Mouse (Mus musculus): ENCODE measurements at regions not wholly inside any gene's neighbourhood (a gene's known extent, or its start where the extent isn't known, plus 50 kb on each side); places are given as distances from the start of the nearest gene placed in this dataset.

DNA sequence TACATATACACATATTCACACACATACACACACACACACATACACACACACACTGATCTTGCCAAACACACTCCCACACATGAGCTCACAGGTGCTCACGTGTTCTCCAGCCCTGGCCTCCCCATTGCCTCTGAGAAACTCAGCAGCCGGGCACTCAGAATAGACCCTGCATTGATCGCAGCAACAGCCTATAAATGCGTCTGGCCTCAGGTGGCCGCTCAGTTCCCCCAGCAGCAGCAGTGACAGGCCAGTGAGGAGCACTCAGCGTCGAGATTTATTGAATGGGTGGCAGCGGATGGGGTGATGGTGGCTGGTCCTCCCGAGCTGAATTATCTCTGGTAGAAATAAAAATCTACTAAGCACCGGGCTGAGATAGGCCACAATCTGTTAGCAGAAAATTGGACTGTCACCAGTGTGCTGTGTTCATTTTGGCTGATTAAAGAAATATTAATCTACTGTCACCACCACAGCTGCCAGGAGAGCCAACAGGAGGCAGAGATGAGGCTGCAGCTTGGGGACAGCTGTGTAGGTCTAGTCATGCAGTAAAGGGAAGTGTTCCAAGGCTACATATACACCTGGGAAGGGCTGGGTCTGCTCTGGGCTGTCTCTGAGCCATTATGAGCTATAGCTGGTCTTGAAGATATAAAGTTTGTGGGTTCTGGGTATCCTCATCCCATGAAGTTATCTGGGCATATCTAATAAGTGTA lies 80.4 kb upstream of the Ttc34 start:
- H3K27ac ChIP-seq (replicated peaks): no peak overlapping the region
- H3K9me3 ChIP-seq (replicated peaks): no peaks in the 10 kb centered on the region
- no peak for DNase-seq (ENCODE audit: low spot score)
- no peaks in the 10 kb centered on the region for H3K36me3 ChIP-seq
- H3K4me3 ChIP-seq: no peak overlapping the region
- H3K4me1 ChIP-seq: no peaks in the 10 kb centered on the region
- peaks cover 12% of the 10 kb centered on the region for H3K27me3 ChIP-seq (ENCODE audit: low read depth, poor library complexity, severe bottlenecking)
- 84% methylated on average over 10 of the region's 10 CpGs for WGBS

DNA sequence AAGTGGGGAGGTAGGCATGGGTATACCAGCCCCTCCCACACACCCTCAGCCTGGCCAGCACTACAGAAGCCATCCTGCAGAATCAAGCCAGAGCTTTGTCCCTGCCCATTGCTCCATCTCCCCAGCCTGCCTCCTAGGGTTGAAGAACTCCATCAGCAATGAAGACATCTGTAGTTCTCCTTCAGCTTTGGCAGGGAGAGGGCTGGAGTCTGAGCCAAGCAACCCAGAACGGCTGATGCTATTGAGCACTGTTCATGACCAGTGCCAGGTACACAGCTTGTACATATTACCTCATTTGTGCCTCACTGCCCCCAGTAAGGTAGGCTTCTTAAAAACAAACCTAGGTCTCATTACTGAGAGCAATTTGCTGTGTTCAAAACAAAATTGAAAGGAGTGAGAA lies 77.4 kb upstream of the Ttc34 start:
- Histone ChIP-seq H3K9me3 (replicated peaks) (no peaks in the 10 kb centered on the region), H3K4me3 (no peak overlapping the region), H3K36me3 (no peaks in the 10 kb centered on the region), H3K27me3 (ENCODE audit: low read depth, poor library complexity, severe bottlenecking) (no peaks in the 10 kb centered on the region), H3K4me1 (0 out of 2 replicates have a peak, but pooled peaks cover 5% of the 10 kb centered on the region), H3K27ac (replicated peaks) (no peak overlapping the region)
- 87% methylated on average over 1 of the region's 1 CpGs for WGBS
- DNase-seq (ENCODE audit: low spot score): no peak

DNA sequence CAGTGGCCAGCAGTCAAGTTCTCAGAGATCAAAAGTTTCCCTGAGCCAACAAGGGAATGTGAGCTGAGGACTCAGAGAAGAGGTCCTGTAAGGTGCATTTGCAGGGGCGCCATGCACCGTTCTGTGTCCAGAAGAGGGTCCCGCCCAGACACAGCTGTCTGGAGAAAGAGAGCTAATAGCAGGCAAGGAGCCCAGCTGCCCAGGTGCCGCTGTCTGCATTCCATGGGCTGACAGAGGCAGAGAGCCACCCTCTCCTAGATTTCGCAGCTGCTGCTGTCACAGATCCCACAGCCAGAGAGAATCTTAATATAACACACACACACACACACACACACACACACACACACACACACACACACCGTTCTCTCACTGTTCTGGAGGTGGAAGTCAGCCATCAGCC lies 73.0 kb upstream of the Ttc34 start:
- Histone ChIP-seq H3K27me3 (ENCODE audit: low read depth, poor library complexity, severe bottlenecking) (peaks cover 14% of the 10 kb centered on the region; the same call in 1 of the 2 replicates), H3K4me1 (0 out of 2 replicates have a peak, but pooled peaks cover 5% of the 10 kb centered on the region), H3K9me3 (replicated peaks) (no peaks in the 10 kb centered on the region), H3K27ac (replicated peaks) (no peak overlapping the region), H3K36me3 (no peaks in the 10 kb centered on the region), H3K4me3 (no peak overlapping the region)
- no peak for DNase-seq (ENCODE audit: low spot score)
- WGBS: 83% methylated on average over 6 of the region's 6 CpGs

DNA sequence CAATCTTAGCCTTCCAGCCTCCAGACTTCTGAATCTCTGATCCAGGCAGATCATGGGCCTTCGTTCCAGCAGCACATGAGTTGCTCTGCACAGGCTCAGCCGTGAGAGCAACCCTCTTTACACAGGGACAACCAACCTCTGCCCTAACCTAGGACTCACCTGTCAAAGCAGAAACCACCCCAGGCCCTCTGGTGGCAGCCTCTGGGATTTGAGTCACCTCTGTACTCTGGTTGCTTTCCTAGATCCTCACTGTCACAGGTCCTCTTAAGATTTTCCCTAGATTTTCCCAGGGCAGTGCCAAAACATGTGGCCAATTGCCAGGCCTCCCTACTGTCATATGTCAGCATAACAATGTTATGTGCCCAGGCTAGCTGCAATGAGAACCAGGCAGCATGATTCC lies 71.1 kb upstream of the Ttc34 start:
- Histone ChIP-seq H3K27me3 (ENCODE audit: low read depth, poor library complexity, severe bottlenecking) (peaks cover 14% of the 10 kb centered on the region; the same call in 1 of the 2 replicates), H3K27ac (replicated peaks) (no peak overlapping the region), H3K9me3 (replicated peaks) (no peaks in the 10 kb centered on the region), H3K4me1 (0 out of 2 replicates have a peak, but pooled peaks cover 5% of the 10 kb centered on the region), H3K4me3 (no peak overlapping the region), H3K36me3 (no peaks in the 10 kb centered on the region)
- DNase-seq (ENCODE audit: low spot score): no peak
- 69% methylated on average over 2 of the region's 2 CpGs for WGBS

DNA sequence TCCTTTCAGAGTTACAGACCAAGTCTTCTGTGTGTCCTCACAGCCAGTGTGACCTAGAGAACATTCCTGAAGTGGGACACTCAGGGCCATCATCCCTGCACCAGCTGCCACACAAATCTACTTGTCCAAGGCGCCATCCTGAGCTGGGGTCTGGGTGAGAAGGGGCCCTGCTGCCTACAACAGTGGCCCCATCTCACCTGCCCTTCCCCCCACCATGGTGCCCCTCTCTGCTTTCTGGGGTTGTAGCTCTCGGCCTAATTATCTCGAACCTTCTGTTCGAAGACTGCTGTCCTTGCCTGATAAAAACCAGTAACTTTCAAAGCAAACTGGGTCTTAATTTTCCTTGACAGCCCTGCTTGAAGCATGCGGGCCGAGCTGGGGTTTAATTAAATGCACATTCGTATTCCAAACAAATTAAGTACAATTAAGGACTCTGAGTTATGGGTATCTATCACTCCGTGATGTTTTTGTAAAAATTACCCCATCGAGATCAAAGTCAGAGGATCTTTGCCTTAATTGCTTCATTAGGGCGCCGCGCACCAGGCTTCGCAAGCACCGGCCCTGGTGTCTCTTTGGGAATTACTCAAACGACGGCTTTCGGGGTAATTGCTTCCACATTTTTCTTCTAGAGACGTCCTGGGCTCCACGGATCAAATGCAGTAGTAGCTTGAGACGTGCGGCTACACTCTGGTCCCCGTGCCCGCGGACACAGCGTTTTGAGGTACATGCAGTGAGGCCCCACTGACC lies 65.8 kb upstream of the Ttc34 start:
- no peaks in the 10 kb centered on the region for H3K36me3 ChIP-seq
- H3K4me3 ChIP-seq: no peak overlapping the region
- H3K27ac ChIP-seq (replicated peaks): no peak overlapping the region
- no peaks in the 10 kb centered on the region for H3K9me3 ChIP-seq (replicated peaks)
- 73% methylated on average over 25 of the region's 25 CpGs for WGBS
- H3K27me3 ChIP-seq (ENCODE audit: low read depth, poor library complexity, severe bottlenecking): no peaks in the 10 kb centered on the region
- DNase-seq (ENCODE audit: low spot score): no peak
- H3K4me1 ChIP-seq: peaks cover 9% of the 10 kb centered on the region; the same call in 1 of the 2 replicates

DNA sequence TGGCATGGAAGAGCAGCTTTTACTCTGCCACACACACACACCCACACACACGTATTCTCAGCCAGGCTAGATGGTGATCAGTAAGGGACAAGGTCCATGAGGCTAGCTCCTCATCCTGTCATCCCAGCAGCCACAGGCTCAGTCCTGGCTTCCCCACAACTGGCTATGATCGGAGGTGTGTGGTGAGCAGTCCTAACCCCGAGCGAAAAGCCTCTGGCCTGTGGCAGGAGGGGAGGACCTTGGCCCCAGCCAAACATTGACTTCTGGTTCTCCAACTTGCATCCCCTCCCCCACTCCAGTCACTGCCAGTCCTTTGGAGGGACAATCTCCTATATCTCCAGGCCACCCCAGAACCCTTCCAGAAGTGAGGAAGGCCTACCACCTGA lies 65.2 kb upstream of the Ttc34 start:
- 86% methylated on average over 4 of the region's 4 CpGs for WGBS
- no peak overlapping the region for H3K4me3 ChIP-seq
- no peaks in the 10 kb centered on the region for H3K9me3 ChIP-seq (replicated peaks)
- H3K27me3 ChIP-seq (ENCODE audit: low read depth, poor library complexity, severe bottlenecking): no peaks in the 10 kb centered on the region
- H3K27ac ChIP-seq (replicated peaks): no peak overlapping the region
- no peaks in the 10 kb centered on the region for H3K36me3 ChIP-seq
- H3K4me1 ChIP-seq: peaks cover 9% of the 10 kb centered on the region; the same call in 1 of the 2 replicates
- no peak for DNase-seq (ENCODE audit: low spot score)

DNA sequence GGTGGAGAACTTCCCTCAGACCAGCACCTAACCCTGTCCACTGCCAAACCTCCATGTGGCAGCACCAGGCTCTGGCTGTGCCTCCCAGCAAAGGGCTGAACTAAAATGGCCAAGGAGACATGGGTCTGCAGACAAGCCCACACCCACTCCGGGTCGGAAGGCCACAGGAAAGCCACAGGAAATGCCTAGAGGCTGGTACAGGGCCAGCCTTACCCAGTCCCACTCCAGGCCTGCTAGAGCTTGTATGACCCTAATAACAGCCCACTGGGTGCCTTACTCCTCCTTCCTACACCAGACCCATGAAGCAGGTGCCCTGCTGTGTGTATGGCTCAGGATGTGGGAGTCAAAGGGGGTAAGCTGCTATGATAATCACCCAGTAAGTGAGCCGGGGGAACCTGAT lies 63.4 kb upstream of the Ttc34 start:
- no peak for DNase-seq (ENCODE audit: low spot score)
- Histone ChIP-seq H3K4me1 (peaks cover 9% of the 10 kb centered on the region; the same call in 1 of the 2 replicates), H3K27ac (replicated peaks) (no peak overlapping the region), H3K9me3 (replicated peaks) (no peaks in the 10 kb centered on the region), H3K27me3 (ENCODE audit: low read depth, poor library complexity, severe bottlenecking) (no peaks in the 10 kb centered on the region), H3K36me3 (no peaks in the 10 kb centered on the region), H3K4me3 (no peak overlapping the region)
- 80% methylated on average over 3 of the region's 3 CpGs for WGBS

DNA sequence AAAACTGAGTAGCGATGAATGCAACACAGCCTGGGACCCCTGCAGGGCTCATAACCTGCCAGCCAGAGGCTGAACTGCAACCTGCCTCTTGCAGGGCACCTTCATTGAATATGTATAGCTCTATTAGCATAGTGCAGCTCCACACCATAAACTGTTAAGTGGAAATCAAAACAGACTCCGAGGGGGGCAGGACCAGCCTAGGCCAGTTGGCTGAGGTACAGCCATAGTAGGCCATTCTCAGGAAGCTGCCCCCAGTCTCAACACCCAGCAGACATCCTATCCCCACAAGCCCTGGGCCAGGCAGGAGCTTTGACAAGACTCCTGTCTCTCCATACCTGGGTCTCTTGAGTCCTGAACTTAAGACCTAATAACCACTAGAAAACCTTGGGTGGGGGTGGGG lies 62.9 kb upstream of the Ttc34 start:
- DNase-seq (ENCODE audit: low spot score): no peak
- peaks cover 9% of the 10 kb centered on the region; the same call in 1 of the 2 replicates for H3K4me1 ChIP-seq
- H3K36me3 ChIP-seq: no peaks in the 10 kb centered on the region
- H3K27ac ChIP-seq (replicated peaks): no peak overlapping the region
- no peaks in the 10 kb centered on the region for H3K9me3 ChIP-seq (replicated peaks)
- H3K4me3 ChIP-seq: no peak overlapping the region
- WGBS: 62% methylated on average over 2 of the region's 2 CpGs
- H3K27me3 ChIP-seq (ENCODE audit: low read depth, poor library complexity, severe bottlenecking): no peaks in the 10 kb centered on the region

DNA sequence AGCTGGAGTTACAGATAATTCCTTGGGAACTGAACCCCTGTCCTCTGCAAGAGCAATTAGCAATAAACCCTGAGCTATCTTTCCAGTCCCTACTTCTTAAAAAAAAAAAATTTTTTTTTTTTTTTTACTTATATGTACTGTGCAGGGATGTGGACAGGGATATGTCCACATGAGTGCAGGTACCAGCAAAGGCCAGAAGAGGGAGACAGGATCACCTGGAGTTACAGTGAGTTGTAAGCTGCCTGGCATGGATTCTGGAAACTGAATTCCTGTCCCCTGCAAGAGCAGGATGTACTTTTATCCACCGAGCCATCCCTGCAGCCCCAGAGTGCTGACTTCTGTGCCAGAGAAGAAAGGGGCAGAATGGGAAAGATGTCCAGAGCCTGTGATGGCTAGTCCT lies 58.4 kb upstream of the Ttc34 start:
- H3K36me3 ChIP-seq: no peaks in the 10 kb centered on the region
- no peak for DNase-seq (ENCODE audit: low spot score)
- H3K9me3 ChIP-seq (replicated peaks): no peaks in the 10 kb centered on the region
- H3K27me3 ChIP-seq (ENCODE audit: low read depth, poor library complexity, severe bottlenecking): 0 out of 2 replicates have a peak, but pooled peaks cover 7% of the 10 kb centered on the region
- 96% methylated on average over 1 of the region's 1 CpGs for WGBS
- H3K27ac ChIP-seq (replicated peaks): no peak overlapping the region
- peaks cover 14% of the 10 kb centered on the region for H3K4me1 ChIP-seq
- no peak overlapping the region for H3K4me3 ChIP-seq

DNA sequence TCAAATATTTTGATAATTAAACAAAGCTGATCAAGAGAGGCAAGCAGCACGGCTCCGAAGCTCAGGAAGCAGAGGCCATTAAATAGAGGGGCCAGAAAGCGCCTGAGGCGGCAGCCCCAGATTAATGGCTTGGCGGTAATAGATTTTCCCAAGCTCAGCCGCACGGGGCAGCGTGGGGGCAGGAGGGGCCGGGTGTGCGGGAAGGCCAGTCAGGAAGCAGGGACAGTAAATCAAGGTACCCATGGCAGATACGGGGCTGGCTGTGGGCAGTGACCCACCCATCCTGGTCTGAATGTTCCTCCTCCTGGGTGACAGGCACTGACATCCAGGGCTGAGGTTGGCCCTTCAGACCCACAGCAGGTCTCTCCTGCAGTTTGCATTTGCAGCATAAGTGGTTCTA lies 55.9 kb upstream of the Ttc34 start:
- no peak for DNase-seq (ENCODE audit: low spot score)
- H3K27ac ChIP-seq (replicated peaks): no peak overlapping the region

DNA sequence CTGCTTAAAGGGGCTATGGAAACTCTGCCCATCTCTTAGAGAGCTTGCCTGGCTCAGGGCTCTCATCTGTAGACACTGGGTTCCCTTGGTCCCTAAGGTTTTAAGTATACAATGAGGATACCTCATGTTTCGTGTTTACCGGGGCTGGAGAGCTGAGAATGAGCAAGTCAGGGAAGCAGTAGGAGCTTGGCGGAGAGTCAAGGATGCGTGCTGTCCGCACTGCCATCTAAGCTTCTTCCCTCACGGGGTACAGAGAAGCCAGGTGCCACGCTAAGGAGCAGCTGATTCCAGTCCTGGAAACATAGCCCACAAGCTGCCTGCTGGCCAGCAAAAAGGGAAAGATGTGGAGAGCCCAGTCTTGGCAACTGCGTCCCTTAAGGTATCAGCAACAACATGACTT lies 55.0 kb upstream of the Ttc34 start:
- no peaks in the 10 kb centered on the region for H3K9me3 ChIP-seq (replicated peaks)

More for the DNA sequence above, 55.9 kb upstream of the Ttc34 start:
- H3K9me3 ChIP-seq (replicated peaks): no peaks in the 10 kb centered on the region
- H3K4me3 ChIP-seq: no peak overlapping the region
- H3K27me3 ChIP-seq (ENCODE audit: low read depth, poor library complexity, severe bottlenecking): 0 out of 2 replicates have a peak, but pooled peaks cover 10% of the 10 kb centered on the region
- WGBS: 66% methylated on average over 11 of the region's 11 CpGs
- H3K36me3 ChIP-seq: no peaks in the 10 kb centered on the region
- H3K4me1 ChIP-seq: peaks cover 23% of the 10 kb centered on the region

DNA sequence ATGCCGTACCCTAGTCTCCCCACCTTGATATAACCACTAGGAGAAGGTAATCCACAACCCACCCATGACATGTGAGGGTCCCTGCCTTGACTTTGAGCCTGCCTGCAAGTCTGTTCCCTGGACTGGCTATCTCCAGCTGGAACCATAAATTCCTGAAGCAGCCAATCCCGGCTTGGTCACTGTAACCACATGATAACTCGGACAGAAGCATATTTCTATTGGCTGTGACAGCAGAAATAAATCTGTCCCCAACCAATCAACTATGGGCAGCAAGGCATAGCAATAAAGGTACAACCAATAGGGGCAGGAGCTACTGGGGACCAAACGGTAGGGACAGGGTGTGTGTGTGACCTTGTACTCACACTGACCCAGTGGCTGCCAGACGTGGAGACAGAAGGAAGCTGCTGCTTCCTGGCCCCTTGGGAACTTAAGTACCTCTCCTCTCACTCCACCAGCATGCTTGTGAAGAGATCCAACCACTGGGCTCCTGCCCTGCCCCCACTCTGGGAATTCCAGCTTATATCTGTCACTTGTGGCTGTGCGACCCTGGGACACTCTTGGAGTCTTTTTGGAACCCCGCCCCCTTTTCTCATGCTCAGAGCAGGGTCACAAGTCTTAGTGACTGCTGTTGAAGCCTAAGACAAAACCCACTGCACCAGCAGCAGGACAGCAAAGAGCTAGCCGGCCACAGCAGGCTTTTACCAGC lies 51.8 kb upstream of the Ttc34 start:
- no peaks in the 10 kb centered on the region for H3K36me3 ChIP-seq
- no peaks in the 10 kb centered on the region for H3K9me3 ChIP-seq (replicated peaks)
- DNase-seq (ENCODE audit: low spot score): no peak
- 69% methylated on average over 8 of the region's 8 CpGs for WGBS
- no peak overlapping the region for H3K4me3 ChIP-seq
- H3K27ac ChIP-seq (replicated peaks): 0 out of 2 replicates have a peak overlapping the region, but pooled peaks have one; percentile 46
- H3K4me1 ChIP-seq: peaks cover 23% of the 10 kb centered on the region
- 0 out of 2 replicates have a peak, but pooled peaks cover 10% of the 10 kb centered on the region for H3K27me3 ChIP-seq (ENCODE audit: low read depth, poor library complexity, severe bottlenecking)

More for the DNA sequence above, 55.0 kb upstream of the Ttc34 start:
- DNase-seq (ENCODE audit: low spot score): no peak
- Histone ChIP-seq H3K27ac (replicated peaks) (no peak overlapping the region), H3K4me1 (peaks cover 23% of the 10 kb centered on the region), H3K4me3 (no peak overlapping the region), H3K36me3 (no peaks in the 10 kb centered on the region), H3K27me3 (ENCODE audit: low read depth, poor library complexity, severe bottlenecking) (0 out of 2 replicates have a peak, but pooled peaks cover 10% of the 10 kb centered on the region)
- WGBS: 91% methylated on average over 8 of the region's 8 CpGs

Measured in midbrain, embryonic 10.5 days (tissue).